Mouse (Mus musculus): ENCODE data around the gene Vti1b.
"Not testable (repeated sequence)": the region's sequence is repeated elsewhere in the genome, so short reads cannot be mapped to it uniquely, and the experiment has no call there.

Vti1b gene

DNA sequence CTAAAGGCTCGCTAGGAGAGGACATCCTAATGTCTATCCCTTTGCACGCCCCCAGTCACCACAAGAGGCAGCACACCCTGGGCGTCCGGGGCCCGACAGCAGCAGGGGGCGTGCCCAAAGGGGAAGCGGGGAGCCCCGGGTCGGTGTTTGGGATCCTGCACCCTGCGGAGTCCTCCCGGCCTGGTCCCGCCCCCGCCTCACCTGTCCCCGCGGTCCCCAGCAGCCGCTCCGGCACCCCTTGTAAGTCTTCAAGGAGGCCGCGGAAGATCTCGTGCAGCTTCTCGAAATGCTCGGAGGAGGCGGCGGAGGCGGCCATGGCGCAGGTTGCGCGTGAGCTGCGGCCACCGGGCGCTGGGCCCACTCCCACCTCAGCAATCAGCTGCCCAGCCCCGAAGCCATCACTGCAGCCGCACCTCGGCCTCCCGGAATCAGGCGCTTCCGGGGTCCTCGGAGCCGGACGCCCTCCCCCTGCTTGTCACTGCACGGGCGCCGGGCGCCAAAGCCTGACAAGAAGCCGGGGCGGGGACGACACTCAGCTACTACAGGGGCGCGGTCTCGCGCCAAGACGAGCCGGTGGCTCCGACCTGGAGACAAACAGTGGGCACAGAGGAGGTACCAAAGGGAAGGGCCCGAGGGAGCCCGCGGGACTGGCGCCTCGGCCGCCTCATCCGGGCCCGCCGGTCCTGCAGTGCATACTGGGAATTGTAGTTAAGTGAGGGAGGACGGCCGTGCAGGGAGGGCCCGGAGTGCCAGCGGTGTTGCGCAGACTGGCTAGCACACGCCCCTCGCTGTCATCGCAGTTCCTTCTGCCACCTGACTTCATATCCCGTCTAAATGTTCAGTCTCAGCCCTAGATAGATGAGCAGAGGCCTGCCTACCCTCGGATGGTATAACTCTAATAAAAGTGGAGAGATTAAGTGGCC is at the start of gene Vti1b:
TSS of gene Vti1b (minus strand) at position 649 of the 923 bp plus-strand sequence.
- peak; percentile 78 for DNase-seq (ENCODE audit: low read depth, low spot score)

DNA sequence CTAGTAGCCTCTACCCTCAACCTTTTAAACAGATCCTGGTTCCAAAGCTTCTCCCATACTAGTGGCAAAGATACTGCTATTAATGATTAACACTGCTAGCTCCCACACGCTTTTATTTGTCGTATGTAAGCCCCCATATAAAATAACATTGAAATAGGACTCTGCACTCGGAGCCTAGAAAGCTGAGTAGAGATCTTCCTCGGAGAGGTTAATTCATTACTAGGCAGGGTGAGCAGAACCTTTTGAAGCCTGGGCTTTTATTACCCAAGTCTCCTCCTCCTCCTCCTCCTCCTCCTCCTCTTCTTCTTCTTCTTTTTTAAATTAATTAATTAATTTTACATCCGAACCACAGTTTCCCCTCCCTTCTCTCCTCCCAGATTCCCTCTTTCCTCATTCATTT is 45.0 kb upstream of the Vti1b start:
- no peak for DNase-seq (ENCODE audit: low read depth, low spot score)

DNA sequence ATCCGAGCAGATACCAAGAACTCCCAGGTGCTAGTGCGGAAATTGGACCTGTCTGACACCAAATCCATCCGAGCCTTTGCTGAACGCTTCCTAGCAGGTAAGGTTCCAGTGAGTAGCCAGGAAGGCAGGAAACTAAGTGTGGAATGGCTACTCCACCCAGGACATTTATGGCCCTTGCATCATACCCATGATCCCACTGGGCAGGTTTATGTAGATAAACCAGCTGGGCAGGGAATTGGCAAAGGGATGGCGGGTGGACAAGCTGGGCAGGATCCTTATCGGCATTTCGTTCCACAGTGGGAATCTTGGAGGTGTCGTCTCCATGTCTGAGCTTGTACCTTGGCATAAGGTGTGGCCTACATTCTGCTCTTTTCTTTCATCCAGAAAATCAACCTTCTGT is 39.0 kb upstream of the Vti1b start:
- DNase-seq (ENCODE audit: low read depth, low spot score), result no peak

DNA sequence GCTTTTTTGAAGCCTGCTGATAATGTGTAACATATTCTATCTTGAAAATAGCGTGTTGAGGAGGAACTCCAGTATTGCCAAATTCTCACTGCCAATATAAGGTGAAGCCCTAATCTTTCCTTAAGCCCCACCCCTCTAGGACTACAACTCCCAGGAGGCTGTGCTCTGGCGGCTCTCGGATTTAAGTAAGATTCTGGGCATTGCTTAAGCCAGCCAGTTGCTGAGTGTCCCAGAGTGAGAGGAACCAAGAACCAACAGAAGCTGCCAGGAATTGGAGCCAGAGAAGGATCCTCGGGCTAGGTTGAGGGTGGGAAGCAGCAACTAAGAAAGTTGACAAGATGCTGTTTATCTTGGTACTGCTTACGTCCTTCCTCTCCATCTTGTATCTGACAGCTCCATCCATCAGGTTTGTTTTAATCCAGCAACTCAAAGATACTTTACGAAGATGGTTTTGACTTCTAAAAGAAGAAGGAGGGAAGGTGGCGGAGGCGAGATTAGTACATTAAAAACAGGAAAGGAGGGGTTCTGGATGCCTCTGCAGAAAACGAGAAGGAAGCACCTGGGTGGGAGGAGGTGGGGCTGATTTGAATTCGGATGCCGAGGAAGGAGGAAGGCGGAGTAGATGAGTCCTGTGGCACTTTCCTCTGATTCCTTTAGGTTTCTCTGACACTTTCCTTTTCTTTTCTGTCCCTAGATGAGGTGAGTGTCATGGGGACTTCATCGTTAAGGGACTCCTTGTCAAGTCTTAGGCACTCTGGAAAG is 36.4 kb upstream of the Vti1b start, which contains the start of gene Rdh12:
TSS of gene Rdh12 (plus strand) at position 212 of the 762 bp plus-strand sequence.
- DNase-seq (ENCODE audit: low read depth, low spot score), result no peak

DNA sequence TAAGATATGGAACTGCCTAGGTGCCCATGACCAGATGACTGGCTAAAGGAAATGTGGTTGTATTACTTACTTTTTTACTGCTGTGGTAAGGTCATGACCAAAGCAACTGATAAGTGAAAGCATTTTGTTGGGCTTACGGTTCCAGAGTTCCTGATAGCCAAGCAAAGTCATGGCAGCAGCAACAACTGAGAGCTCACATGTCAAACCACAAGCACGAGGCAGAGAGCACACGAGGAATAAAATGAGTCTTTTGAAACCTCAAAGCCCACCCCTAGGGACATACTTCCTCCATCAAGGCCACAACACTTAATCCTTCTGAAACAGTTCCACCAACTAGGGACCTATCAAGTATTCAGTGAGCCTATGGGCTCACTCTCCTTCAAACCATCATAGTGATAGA is 29.4 kb upstream of the Vti1b start:
- DNase-seq (ENCODE audit: low read depth, low spot score), result no peak

DNA sequence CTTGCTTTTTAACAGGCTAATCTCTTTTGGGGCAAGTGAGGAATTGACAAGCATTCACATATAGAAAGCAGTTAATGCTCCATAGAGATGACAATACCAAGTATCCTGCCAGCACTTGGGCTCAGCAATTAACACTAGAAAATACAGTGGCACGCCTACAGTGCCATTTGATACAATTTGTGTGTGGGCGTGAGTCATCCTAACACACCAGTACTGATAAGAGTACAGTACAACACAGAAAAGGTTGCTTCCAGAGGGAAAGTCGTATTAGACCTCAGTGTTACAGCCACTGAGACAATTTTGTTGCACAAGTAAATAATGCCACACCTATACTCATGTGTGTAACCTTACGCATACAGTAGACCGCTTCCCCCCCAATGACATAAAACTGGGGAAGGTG is 24.6 kb upstream of the Vti1b start:
- DNase-seq (ENCODE audit: low read depth, low spot score), result no peak

DNA sequence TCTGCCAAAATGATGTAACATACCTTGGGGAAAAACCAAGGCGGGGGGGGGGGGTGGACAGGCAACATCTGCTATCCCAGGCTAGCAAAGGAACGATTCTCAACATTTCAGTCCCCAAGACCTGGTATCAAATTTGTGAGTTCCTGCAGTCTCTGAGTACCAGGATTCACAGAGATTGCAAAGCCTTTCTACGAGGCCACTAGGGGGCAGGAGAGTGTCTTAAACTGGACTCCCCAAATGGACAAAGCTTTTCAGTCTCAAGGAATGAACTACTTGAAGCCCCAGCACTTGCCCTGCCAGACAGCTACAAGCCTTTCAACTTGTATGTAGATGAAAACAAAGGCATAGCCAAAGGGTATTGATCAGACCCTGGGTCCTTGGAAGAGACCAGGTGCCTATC is 21.0 kb upstream of the Vti1b start:
- no peak for DNase-seq (ENCODE audit: low read depth, low spot score)

DNA sequence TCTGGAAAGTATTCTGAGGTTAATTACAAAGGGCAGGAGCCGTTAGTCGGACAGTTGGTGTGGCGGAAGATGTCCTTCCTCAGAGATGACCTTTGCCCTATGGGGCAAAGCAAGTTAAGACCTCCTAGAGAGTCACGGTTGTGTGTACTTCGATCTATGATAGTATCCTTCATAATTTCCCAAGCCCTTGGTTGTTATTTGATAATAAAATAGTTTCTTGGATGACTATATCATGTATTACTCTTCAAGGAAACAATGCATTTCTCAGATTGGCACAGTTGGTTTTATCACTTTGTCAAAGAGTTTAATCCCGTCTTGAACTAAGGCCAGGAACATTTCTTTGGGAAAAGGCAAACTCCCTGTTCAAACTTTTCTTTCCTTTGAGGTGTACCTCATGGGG is 19.7 kb upstream of the Vti1b start, which contains the start of gene Rdh11:
TSS of gene Rdh11 (minus strand) at position 101 of the 400 bp plus-strand sequence.
- no peak for DNase-seq (ENCODE audit: low read depth, low spot score)

DNA sequence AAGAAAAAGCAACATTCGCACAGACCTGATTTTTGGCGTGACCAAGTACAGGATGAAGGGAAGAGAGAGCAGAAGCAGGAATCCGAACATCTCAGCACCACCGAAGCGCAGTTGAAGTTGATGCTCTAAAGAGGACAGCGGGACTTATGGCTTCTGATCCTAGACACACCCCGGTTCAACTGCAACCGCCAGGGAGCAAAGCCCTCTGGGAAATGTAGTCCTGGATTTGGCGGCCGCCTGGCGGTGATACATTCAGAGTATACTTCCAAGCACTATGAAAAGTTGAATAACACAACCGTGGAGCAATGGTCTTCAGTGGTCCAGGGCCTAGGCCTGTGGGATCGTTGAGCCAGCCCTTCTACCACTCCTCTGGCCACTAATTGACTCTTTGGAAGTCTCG is 19.2 kb upstream of the Vti1b start:
- peak; percentile 64 for DNase-seq (ENCODE audit: low read depth, low spot score)

DNA sequence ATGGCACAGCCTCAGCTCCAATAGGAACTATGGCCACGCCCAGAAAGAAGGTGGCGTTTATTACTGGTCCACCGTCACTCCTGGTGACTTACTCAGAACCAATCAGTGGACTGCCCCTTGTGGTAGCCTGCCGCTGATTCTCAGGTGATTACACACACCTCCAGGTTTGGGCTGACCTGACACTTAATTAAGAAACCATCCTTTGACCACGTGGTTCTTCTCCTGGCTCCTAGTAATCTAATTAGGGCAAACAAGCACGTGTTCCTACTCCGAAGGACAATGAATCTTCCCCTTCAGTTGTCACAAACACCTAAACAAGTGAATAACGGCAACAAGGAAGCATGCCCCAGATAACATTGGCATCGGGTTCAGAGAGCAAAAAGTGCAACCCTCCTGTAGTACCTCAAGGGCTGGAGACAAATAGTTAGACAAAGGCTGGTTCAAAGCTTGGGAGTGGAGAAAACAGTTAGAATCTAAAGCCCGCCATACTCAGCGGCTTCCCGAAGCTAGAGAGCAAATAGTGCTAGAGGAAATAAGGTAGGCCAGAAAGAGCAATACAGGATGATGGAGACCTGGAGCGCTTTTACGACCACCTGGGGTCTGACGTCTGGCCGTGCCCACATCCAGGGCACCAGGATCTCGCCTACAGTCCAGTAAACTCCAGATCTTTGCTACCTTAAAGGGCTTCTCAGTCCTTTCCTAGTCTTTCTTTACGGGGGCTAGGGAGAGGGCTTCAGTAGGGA is 18.6 kb upstream of the Vti1b start:
- DNase-seq (ENCODE audit: low read depth, low spot score), result peak; percentile 77

DNA sequence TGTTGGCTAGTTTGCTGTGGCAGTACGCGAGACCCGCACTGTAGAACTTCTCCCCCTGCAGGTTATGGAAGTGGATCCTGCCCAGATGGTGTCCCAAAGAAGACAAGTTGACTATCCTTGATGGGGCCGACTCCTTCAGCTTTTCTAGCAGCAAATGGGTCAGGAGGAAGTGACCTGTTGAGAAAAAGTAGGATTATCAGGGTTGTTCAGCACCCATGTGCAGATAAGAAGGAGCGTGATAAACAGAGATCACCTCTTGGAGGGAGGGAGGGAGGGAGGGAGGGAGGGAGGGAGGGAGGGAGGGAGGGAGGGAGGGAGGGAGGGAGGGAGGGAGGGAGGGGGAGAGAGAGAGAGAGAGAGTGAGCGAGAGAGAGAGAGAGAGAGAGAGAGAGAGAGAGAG is 12.7 kb upstream of the Vti1b start:
- not testable (repeated sequence) for DNase-seq (ENCODE audit: low read depth, low spot score)

DNA sequence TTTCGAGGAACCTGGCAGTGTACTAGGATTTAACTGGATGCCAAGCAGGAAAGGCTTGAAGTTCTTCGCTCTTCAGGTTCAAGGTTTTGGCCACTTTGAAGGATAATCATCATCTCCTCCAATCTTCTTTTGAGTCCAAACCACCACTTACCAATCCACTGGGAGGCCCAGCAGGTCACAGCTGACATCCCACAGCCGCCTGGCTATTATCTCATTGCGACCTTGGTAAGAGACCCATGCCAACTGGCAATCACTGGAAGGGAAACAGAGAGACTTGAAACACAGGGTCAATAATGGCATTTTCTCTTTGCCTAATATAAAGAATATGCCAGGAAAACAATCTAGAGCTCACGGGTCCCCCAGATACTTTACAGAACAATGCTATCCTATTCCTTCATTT is 3.5 kb upstream of the Vti1b start:
- DNase-seq (ENCODE audit: low read depth, low spot score), result no peak

DNA sequence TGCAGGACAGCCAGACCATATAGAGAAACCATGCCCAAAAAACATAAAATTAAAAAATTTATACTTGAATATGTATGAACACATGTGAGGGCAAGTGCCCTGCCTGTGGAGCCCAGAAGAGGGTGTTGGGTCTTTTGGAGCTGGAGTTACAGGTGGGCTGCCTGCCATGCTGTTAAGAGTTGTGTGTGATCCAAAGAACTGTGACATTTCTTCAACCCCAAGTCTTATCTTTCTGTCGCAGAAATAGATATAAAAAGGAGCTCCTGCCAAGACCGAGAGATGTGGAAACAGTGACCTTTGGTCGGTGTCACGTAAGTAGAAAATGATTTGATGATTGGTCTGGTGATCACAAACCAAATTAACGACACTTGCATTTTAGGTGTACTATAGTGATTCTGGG is 1.3 kb upstream of the Vti1b start:
- no peak for DNase-seq (ENCODE audit: low read depth, low spot score)

DNA sequence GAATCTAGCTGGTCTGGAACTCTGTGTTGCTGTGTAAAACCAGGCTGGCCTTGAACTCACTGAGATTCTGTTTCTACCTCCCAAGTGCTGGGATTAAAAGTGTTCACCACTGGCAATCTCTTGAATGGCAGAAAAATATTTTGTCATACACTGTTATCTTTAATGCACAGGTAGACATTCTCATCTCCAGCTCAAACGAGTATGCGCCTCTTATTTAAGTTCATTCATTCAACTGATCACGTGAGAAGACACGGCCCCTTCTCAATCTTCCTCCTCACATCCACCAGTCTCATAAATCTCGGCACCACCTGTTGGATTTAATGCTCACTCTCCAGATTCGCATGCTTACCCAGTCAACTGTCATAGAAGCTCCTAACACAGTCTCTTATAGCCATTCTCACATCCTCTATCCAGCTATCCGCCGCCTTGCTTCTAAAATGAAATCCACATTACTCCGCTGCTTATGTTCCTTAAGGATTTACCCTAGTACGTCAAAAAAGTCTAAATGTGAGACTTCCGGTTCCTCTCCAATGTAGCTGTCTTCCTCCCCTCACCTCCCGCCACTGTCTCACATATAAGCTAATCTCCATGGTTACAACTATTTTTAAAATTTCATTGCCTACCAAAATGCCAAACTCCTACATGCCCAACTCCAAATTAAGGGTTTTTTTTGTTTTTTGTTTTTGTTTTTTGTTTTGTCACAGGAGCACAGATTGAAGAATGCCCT is 1.0 kb downstream of the Vti1b start:
- DNase-seq (ENCODE audit: low read depth, low spot score), result no peak

DNA sequence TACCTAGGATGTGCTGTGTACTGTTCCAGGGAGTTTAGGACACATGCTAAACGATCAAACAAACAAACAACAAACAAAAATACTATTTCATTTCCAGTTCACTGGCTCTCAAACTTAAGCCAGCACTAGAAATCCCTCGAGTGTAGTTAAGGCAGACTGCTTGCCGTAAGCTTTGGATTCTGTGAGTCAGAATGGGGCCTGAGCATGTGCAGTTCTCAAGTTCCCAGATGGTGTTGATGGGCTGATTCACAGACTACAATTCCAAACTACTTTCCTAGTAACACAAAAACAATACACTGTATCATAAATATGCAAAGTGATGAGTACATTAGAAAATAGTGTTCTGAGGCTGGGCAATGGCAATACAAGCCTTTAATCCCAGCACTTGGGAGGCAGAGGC is 2.0 kb downstream of the Vti1b start:
- no peak for DNase-seq (ENCODE audit: low read depth, low spot score)

DNA sequence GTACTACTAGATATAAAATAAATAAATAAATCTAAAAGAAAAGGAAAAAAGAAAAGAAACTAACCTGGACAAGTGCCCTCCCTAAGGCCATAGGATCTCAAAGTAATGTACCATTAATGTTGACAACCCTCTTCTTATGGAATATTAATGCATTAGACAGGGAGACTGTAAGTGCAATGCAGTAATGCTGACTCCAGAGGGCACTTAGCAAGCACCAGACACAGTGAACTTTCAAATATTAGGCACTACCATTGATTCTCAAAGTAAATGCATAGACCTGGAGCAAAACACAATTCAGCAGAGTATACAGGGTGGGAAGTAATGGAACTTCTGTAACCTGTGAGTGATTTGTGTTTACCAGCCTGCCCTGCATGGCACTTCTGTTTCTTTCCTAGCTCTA is 3.3 kb downstream of the Vti1b start:
- no peak for DNase-seq (ENCODE audit: low read depth, low spot score)

DNA sequence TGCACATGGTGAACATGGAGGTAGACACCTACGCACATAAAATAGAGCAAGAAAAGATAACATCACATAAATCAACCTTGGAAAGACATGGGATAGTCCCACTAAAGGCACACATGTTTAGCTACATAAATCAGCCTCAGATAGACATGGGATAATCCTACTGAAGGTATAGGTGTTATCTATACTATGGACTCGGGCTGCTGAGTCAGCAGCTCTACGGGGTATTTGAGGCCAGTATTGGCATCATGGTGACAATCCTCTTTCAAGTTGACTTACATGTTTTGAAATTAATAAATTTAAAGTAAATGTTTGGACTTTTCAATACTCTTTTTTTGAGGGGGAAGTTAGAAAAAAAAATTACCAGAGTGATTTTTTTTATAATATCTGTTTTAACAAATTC is 9.6 kb downstream of the Vti1b start:
- DNase-seq (ENCODE audit: low read depth, low spot score), result no peak

DNA sequence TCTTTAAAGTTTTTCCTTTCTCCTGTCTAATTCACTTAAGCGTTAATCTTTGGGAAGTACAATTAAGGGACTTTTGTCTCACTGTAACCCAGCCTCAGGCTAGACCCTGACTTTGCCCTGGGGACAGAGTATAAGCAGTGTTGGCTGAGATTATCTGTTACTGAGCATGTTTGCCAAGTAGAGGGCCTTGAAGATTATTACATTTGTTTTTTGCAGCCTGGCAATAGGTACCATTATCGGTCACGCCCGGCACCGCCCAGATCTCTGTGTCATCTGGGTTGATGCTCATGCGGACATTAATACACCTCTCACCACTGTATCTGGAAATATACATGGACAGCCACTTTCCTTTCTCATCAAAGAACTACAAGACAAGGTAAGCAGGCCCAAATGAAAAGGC is 22.8 kb downstream of the Vti1b start:
- DNase-seq (ENCODE audit: low read depth, low spot score), result no peak

DNA sequence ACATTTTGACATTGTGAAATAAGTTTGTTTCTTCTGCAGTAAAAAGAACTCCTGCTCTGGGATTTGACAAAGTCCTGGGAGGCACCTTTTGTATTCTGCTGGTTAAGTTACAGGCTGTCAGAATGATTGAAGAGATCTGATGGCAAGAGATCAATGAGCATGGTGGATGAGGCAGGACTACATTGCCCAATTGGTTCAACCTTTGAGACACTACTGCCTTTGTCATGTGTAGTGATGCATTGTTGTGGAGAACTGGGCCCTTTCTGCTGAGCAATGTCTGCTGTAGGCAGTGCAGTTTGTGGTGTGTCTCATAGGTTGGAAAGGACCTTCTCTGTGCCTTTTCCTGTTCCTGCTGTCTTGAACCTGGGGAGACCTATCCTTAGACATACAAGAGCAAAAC is 31.1 kb downstream of the Vti1b start:
- no peak for DNase-seq (ENCODE audit: low read depth, low spot score)

DNA sequence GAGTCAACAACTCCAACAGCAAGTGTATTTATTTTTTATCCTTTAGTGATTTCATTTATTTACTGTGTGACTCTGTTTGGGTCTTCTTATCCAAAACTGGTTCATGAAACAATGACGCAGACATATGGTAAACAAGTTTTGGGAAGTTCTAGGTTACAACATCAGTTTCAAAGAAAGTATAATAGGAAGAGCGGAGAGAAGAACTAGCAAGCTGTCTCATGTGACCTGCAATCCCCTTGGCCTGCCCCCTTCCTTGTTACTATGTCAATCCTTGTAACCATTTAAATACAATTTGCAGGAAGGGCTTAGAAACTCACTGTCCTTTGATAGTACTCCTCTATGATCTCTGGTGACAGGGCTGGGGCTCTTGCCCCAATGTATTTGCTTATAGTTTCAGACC is 31.7 kb downstream of the Vti1b start:
- DNase-seq (ENCODE audit: low read depth, low spot score), result no peak

DNA sequence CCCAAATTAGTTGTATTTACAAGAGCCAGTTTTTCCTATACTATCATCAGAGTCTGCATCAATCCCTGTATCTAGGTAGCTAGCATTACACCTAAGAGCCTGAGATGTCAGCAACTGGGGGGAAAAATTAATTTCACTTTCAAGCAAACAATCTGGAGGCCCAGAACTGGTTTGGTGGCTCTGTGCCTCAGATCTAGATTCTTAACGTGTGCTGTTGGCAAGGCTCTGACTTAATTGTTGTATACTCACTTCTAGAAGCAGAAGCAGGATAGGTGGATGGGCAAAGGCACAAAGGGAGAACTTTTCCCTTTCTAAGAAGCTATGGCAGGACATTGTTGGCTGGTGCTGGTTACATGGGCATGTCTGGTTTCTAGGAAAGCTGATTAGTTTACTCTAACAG is 33.0 kb downstream of the Vti1b start:
- no peak for DNase-seq (ENCODE audit: low read depth, low spot score)

Data from brain, embryonic 18.5 days (tissue).